Mouse (Mus musculus) left cerebral cortex, adult 18-20 months (tissue): ENCODE results near the gene Tubgcp5. TPM values are rescaled to one million over a fixed set of nuclear protein-coding genes. Genes with fewer than 3 reads are reported as not detected.

Source experiments
- total RNA-seq, 2 experiments: library from RNA; stranded (reverse); gene quantifications; 2 replicates each; pipeline ENCODE4 v1.2.3; 2021

Gene Tubgcp5
- total RNA-seq, 2 experiments from 2014 or later, result 32.1 to 37.9 TPM

Other genes with a start within 250 kb of the Tubgcp5 start
- 10 to 100 TPM in 1 of 2 experiments, 1 to 10 TPM in 1; 9.3 to 11.6 TPM for gene Siglech, start 26.0 kb upstream of the Tubgcp5 start, total RNA-seq
- gene Cyfip1, start 47.6 kb downstream of the Tubgcp5 start, total RNA-seq, result 10 to 100 TPM; 67.1 to 71.5 TPM
- 10 to 100 TPM; 46.9 to 54.7 TPM for gene Nipa2, start 168.3 kb downstream of the Tubgcp5 start, total RNA-seq
- 10 to 100 TPM; 61.8 to 64.3 TPM for gene Nipa1, start 225.8 kb downstream of the Tubgcp5 start, total RNA-seq